Mouse (Mus musculus) granulocyte monocyte progenitor cell, adult 5-6 weeks (primary cell): ENCODE results near the gene 1700029P11Rik. TPM values are rescaled to one million over a fixed set of nuclear protein-coding genes. Genes with fewer than 3 reads are reported as not detected.

Experiments
- ATAC-seq: replicated peaks from 2 replicates; pipeline ENCODE4 v1.8.0; 2016; ENCODE audit warnings: mild to moderate bottlenecking, moderate TSS enrichment, inconsistent platforms; ENCODE audit not compliant: poor library complexity, severe bottlenecking
- total RNA-seq, 2 experiments: library from RNA; stranded (forward) in 1 of 2; stranded (reverse) in 1 of 2; fragments of 200-712, 200-1000 nt in 1 of 2; fragments of >200 nt in 1 of 2; fragmentation: Nextera tagmentation in 1 of 2; gene quantifications; 2 replicates each; pipeline ENCODE4 v1.2.3; 2014 to 2017

1700029P11Rik gene
- total RNA-seq, 2 experiments from 2014 or later, result not detected

DNA sequence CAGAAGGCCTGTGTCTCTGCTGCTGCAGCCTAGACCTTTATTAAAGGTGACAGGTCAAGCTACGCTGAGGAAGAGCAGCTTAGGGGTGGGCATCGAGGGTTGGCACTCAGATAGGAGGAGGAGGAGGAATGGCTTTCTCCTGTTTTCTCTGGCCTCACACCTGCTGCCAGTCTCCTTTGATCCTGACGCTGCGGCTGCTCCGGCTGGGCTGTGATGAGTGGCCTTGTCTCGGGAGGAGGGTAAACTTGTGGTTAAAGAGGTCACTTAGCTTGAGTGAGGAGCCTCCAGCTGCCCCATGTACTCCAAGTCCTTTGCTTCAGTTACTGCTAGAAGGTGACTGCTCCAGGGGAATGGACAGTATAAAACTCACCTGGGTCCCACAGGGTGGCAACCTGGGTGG is 13.7 kb downstream of the 1700029P11Rik start:
- no peak for ATAC-seq

DNA sequence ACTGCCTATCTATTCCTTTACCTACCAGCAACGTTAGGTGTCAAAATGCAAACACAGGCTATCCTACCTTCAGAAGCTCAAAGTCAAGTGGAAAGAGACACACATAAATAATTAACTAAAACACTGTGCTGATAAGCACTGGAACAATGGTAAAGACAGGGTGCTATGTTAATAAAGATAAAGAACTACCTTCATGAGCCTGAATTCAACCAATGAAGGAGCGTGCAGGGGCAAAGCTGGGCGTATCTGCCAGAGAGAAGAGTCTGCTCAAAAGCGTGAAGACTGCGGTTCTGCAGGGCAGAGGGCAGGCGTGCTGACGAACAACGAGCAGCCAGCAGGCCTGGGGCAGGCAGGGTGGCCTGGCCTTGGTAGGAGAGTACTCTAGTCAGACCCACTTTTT is 23.9 kb downstream of the 1700029P11Rik start:
- no peak for ATAC-seq

DNA sequence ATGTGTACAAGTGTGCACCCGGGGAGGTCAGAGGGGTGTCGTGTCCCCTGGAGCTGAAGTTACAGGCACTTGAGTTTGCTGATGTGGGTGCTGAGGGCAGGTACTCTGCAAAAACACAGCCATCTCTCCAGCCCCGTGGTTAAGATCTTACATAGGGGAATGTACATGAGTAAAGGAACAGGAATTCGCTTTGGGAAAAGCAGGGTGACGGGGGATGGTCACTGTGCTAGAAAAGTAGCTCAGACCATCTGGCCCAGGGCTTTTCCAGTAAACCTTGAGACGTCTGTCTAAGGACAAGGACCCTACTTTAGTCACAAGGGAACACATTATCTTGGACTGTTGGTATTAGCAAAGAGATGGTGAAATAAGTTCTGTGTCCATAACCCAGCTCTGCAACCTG is 31.6 kb downstream of the 1700029P11Rik start:
- no peak for ATAC-seq

DNA sequence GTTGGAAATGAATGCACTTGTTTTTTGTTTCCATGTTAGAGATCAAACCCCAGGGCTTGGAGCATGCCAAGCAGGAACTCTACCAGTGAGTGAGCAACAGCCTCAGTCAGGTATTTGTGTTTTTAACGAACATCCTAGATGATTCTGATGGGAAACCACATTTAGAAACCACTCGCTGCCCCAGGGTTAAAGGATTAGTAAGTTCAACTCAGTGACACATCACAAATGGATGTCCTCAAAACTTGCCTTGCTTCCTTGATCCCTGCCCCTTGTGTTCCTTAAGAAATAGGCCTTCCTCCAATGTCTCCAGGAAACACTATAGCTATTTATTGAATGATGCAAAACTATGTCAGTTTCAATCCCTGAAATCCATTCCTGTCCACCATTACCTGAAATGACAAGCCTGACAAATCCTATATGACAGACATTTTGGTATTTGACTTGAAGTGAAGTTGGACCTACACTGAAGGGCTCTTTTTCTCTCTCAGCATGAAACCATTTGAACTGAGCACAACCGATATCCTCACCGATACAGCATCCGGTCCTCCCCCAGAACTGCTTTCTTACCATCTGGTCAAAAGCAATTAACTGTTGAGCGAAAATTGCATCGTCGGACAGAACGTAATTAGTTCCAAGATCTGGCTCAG is 34.5 kb downstream of the 1700029P11Rik start:
- ATAC-seq, result no peak

DNA sequence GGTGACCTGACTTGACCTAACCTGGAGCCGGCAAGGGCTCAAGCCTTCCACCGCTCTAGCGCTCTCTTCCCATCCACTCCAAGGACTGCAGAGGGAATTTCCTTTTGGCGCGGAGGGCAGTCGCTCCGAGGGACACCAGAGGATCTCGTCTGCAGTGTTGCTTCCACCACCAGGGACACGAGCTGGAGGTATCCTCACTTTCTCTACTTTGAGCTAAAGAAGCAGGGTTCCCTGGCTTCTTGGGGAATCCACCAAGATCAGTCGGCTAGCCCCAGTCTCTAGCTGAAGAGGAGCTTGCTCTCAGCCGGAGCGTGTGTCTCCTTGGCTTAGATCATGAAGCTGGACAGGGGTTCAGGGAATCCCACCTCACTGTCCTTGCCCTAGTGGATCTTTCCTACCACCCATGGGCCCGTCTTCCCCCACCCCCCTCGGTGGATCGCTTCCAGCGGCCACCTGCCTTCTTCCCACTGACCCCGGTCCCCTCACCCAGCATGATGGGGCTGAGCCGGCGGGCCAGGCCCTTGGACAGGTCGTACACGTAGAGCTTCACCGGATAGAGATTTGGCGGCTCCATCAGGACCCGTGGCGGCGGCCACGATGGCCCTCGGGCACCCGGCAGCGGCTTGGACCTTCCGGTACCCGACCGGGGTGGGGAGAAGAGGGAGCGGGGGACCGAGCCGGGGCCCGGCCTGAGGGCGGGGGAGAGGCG is 35.2 kb downstream of the 1700029P11Rik start:
- no peak for ATAC-seq

DNA sequence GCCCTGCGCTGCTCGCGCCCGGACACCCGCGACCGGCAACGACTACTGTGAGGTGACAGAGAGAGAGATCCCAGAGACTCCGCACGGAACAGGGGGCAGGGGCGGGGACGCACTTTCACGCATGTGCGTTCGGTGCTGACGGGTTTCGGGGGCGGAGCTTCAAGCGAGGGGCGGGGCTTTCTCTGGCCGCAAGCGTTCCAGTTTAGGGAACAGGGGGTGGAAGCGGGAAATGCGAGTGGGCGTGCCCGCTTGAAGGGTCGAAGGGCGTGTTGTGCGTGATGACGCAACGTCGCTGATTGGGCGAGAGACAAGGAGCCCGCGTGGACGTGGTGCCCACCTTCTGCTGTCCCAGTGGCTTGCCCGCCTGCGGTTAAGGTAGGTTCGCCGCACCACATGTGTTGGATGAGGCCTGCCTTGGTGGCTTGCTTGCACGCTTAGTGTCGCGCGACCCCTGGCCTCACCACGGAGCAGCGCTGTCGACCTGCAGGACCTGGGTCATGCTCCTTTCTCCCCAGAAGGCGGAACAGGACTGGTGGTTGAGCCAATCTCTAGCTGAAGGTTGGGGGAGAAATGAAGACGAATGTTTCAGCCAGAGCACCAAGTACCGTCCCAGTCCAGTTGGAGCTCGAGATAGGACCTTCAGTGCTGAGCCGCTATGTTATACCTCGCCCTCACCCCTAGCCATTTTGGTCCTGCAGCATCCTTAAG is 35.9 kb downstream of the 1700029P11Rik start:
- ATAC-seq, result peak; percentile 96

DNA sequence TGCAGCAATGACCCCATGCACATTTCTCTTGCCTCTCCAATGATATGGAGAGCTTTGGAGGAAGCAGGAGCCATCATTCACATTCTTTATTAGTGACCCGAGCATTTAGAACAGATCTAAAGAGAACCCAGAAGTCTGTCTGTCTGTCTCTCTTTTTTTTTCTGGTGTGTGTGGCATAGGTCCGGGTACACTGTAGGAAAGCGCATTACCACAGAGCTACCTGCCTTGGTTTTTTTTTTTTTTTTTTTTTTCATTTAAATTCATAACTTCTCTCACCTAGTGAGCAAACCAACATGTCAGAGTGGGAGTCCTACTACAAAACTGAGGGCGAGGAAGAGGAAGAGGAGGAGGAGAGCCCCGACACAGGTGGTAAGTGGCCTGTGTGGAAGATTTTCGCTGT is 36.5 kb downstream of the 1700029P11Rik start:
- no peak for ATAC-seq

DNA sequence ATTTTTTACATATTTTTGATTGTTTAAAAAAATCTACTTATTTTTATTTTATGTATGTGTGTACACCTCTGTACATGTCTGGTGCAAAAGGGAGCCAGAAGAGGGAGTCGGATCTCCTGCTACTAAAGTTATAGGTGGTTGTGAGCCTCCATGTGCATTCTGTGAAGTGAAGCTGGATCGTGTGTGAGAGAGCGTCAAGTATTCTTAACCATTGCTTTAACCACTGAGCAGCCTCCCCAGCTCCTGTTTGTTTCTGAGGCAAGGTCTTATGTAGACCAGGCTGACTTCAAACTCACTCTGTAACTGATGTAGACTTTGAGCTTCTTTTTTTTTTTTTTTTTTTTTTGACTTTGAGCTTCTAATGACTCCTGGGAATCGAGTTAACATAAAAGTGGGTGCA is 37.1 kb downstream of the 1700029P11Rik start:
- no peak for ATAC-seq

DNA sequence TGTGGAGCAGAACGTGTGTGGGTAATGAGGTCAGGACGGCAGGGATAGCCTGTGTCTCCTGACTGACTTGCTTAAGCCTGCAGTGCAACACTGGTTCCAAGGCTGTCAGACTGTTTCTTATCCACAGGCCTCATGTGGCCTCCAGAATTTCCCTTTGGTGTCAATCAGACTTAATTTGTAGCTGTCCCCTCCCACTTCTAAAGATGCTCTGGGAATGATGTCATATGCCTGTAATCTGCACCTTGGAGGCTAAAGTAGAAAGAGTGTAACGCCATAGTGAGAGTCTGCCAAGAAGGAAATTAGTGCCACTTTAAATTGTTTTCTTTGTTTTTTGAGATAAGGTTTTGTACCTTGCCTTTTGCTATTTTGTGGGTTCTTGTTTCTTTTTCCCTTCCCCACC is 38.9 kb downstream of the 1700029P11Rik start:
- ATAC-seq, result no peak

DNA sequence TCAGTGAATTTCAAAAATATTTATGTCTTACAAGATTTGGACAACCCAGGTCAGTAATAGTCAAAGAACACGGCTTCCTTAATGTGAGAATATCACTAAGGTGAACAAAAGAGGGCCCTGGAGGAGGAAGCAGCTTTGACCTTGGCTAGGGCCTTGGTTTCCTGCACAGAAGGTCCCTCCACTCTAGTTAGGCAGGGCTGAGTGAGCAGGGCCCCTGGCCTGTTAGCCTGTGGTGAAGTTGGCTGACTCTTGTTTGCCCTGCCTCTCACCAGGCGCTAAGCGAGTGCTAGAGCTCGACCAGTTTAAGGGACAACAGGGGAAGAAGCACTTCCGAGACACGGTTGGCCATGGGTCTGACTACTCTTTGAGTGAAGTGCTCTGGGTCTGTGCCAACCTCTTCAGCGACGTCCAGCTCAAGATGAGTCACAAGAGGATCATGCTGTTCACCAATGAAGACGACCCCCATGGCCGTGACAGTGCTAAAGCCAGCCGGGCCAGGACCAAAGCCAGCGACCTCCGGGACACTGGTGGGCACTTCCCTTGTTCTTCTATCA is 42.3 kb downstream of the 1700029P11Rik start:
- ATAC-seq, result 0 out of 2 replicates have a peak, but pooled peaks have one; percentile 30

DNA sequence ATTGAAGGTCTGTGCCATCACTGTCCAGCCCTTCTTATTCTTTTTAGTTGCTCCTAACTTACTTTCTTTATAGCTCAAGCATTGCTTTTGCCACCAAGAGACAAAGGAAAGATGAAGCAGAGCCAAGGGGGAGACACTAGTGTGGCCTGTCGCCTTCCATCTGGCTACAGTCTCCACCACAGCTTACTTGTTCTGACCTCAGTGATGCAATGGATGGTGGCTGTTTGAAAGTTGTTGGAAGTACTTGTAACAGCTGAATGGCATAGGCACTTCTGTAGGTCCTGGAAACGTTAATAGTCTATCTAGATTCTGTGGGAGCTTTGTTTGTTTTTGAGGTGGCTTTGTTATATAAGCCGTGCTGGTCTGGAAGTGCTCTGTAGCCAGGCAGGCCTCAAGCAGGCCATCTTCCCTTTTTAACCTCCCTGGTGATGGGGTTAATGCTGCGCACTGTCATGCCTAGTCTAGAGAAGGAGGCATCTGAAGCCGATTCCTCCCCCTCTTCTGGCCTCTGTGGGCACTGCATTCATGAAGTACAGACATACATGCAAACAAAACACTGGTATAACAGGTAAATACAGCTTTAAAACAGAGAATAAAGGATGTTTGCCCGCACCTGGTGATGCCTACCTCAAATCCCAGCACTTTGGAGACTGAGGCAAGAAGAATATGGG is 43.8 kb downstream of the 1700029P11Rik start:
- no peak for ATAC-seq

DNA sequence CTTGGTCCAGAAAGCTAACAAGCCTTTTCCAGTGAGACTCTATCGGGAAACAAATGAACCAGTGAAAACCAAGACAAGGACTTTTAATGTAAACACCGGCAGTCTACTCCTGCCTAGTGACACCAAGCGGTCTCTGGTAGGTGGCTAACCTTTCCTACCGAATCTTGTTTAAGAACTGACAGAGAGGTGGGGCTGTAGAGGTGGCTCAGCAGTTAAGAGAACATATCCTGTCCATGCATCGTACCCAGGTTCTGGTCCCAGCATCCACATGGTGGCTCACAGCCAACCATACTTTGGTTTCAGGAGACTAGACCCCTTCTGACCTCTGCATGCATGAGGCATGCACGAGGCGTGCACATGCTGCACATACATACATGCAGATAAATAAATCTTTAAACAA is 46.9 kb downstream of the 1700029P11Rik start:
- no peak for ATAC-seq

DNA sequence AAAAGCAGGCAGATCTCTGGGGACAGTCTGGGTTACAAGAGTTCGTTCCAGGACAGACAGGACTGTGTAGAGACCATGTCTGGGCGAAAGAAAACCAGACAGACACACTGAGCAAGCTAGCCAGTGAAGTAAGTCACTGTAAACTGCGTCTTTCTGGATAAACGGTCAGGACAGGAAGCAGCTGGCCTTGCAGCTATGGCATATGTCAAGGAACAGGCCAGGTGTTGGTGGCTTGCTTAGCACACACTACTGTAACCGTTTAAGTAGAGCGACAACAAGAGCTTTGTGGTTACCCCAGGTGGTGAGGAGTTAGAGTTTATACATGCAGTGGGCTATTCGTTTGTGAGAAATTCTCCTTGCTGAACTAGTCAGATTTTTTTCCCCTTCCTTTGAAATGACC is 47.4 kb downstream of the 1700029P11Rik start:
- no peak for ATAC-seq

Other genes starting within 250 kb of the 1700029P11Rik start
- gene Zc3h7b, start 235.5 kb upstream of the 1700029P11Rik start, total RNA-seq (2014; fragmentation: Nextera tagmentation), result 20.7 and 31.9 TPM in 2 replicates
- gene Zc3h7b, start 235.5 kb upstream of the 1700029P11Rik start, total RNA-seq (2017), result 15.0 and 19.2 TPM in 2 replicates
- gene Rangap1, start 235.0 kb upstream of the 1700029P11Rik start, total RNA-seq (2014; fragmentation: Nextera tagmentation), result 58.9 and 63.9 TPM in 2 replicates
- 114 TPM in 2 replicates for gene Rangap1, start 235.0 kb upstream of the 1700029P11Rik start, total RNA-seq (2017)
- 6.6 and 9.4 TPM in 2 replicates for gene Tef, start 178.1 kb upstream of the 1700029P11Rik start, total RNA-seq (2014; fragmentation: Nextera tagmentation)
- gene Tef, start 178.1 kb upstream of the 1700029P11Rik start, total RNA-seq (2017), result 6.9 and 10.1 TPM in 2 replicates
- 35.0 and 39.6 TPM in 2 replicates for gene Tob2, start 121.7 kb upstream of the 1700029P11Rik start, total RNA-seq (2014; fragmentation: Nextera tagmentation)
- gene Tob2, start 121.7 kb upstream of the 1700029P11Rik start, total RNA-seq (2017), result 14.7 and 19.3 TPM in 2 replicates
- 101 and 107 TPM in 2 replicates for gene Phf5a, start 108.6 kb upstream of the 1700029P11Rik start, total RNA-seq (2014; fragmentation: Nextera tagmentation)
- 79.2 and 148 TPM in 2 replicates for gene Phf5a, start 108.6 kb upstream of the 1700029P11Rik start, total RNA-seq (2017)
- gene Aco2, start 108.2 kb upstream of the 1700029P11Rik start, total RNA-seq (2014; fragmentation: Nextera tagmentation), result 123 and 126 TPM in 2 replicates
- gene Aco2, start 108.2 kb upstream of the 1700029P11Rik start, total RNA-seq (2017), result 156 and 180 TPM in 2 replicates
- gene Polr3h, start 54.3 kb upstream of the 1700029P11Rik start, total RNA-seq (2014; fragmentation: Nextera tagmentation), result 21.8 and 26.5 TPM in 2 replicates
- 46.6 and 51.2 TPM in 2 replicates for gene Polr3h, start 54.3 kb upstream of the 1700029P11Rik start, total RNA-seq (2017)
- gene Csdc2, start 43.8 kb upstream of the 1700029P11Rik start, total RNA-seq (2014; fragmentation: Nextera tagmentation), result not detected in 2 replicates
- gene Csdc2, start 43.8 kb upstream of the 1700029P11Rik start, total RNA-seq (2017), result not detected in 2 replicates
- gene Pmm1, start 19.6 kb upstream of the 1700029P11Rik start, total RNA-seq (2014; fragmentation: Nextera tagmentation), result 32.6 and 32.7 TPM in 2 replicates
- 19.5 and 21.2 TPM in 2 replicates for gene Pmm1, start 19.6 kb upstream of the 1700029P11Rik start, total RNA-seq (2017)
- gene Xrcc6, start 7.3 kb downstream of the 1700029P11Rik start, total RNA-seq (2014; fragmentation: Nextera tagmentation), result 104 and 120 TPM in 2 replicates
- gene Xrcc6, start 7.3 kb downstream of the 1700029P11Rik start, total RNA-seq (2017), result 234 and 250 TPM in 2 replicates
- gene Desi1, start 53.3 kb downstream of the 1700029P11Rik start, total RNA-seq (2014; fragmentation: Nextera tagmentation), result 26.3 and 34.9 TPM in 2 replicates
- gene Desi1, start 53.3 kb downstream of the 1700029P11Rik start, total RNA-seq (2017), result 6.0 and 8.3 TPM in 2 replicates
- 254 and 268 TPM in 2 replicates for gene Snu13, start 67.1 kb downstream of the 1700029P11Rik start, total RNA-seq (2014; fragmentation: Nextera tagmentation)
- gene Snu13, start 67.1 kb downstream of the 1700029P11Rik start, total RNA-seq (2017), result 183 and 209 TPM in 2 replicates
- gene 4930407I10Rik, start 78.6 kb downstream of the 1700029P11Rik start, total RNA-seq (2014; fragmentation: Nextera tagmentation), result not detected in 2 replicates
- gene 4930407I10Rik, start 78.6 kb downstream of the 1700029P11Rik start, total RNA-seq (2017), result not detected in 2 replicates
- not detected in 2 replicates for gene Mei1, start 89.5 kb downstream of the 1700029P11Rik start, total RNA-seq (2014; fragmentation: Nextera tagmentation)
- gene Mei1, start 89.5 kb downstream of the 1700029P11Rik start, total RNA-seq (2017), result not detected in 2 replicates
- 11.0 and 26.5 TPM in 2 replicates for gene Ccdc134, start 147.4 kb downstream of the 1700029P11Rik start, total RNA-seq (2014; fragmentation: Nextera tagmentation)
- gene Ccdc134, start 147.4 kb downstream of the 1700029P11Rik start, total RNA-seq (2017), result 13.1 and 17.2 TPM in 2 replicates
- gene Srebf2, start 166.6 kb downstream of the 1700029P11Rik start, total RNA-seq (2014; fragmentation: Nextera tagmentation), result 19.0 and 24.3 TPM in 2 replicates
- gene Srebf2, start 166.6 kb downstream of the 1700029P11Rik start, total RNA-seq (2017), result 16.5 and 17.5 TPM in 2 replicates
- not detected in 2 replicates for gene Shisa8, start 232.3 kb downstream of the 1700029P11Rik start, total RNA-seq (2014; fragmentation: Nextera tagmentation)
- gene Shisa8, start 232.3 kb downstream of the 1700029P11Rik start, total RNA-seq (2017), result not detected in 2 replicates
- 0.49 TPM in 1 of 2 replicates, not detected in the other for gene Tnfrsf13c, start 243.8 kb downstream of the 1700029P11Rik start, total RNA-seq (2014; fragmentation: Nextera tagmentation)
- gene Tnfrsf13c, start 243.8 kb downstream of the 1700029P11Rik start, total RNA-seq (2017), result 0.46 TPM in 1 of 2 replicates, not detected in the other